Mouse (Mus musculus): ENCODE results near the gene Lrrc71.
A peak's percentile ranks its signal among the peaks of the same experiment; 100 is the strongest.

Gene Lrrc71

DNA sequence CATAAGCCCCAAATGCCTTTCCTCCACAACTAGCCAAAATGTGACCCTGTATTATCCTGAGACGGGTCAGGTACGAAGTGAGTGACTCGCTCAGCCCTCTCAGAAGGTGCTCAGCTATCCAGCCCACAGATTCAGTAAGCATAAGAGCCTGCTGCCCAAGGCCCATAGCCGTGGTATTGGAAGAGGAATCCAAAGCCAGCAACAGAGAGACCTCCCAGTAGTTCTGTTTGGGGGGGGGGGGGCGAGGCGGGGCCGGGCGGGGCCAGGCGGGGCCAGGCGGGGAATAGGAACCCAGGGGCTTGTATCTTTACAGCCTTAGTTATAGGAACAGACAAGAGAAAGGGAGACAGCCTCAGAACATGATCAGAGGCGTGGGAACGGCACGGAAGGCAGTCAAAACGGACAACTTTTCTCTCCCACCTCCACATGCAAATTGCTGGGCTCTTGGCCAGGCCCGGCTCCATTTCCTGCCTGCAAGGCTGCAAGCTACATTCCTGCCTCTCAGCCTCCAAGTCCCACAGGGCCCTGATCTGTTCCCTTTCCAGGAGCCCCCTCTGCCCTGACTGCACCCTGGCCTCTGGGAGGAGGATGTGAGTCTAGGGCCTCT, 15.4 kb upstream of the Lrrc71 start:
- no peak for DNase-seq (ENCODE audit: low read depth, low spot score)

DNA sequence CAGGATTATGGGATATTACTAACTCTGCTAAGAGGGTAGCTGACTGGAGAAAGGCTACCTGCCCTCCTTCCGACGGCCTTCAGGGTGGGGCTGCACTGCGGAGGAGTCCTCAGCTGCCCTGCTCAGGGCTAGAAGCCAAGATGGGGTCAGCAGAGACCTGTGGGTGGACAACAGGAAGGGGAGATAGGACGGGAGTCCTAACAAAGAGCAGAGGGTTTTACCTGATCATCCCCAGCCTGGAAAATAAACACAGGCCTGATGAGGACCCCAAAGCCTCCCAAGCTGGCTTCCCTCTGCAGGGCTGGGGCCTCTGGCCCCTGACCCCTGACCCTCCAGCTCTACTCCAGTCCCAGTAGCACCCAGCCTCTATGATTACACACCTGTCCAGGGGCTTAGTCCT, 14.8 kb upstream of the Lrrc71 start:
- no peak for DNase-seq (ENCODE audit: low read depth, low spot score)

DNA sequence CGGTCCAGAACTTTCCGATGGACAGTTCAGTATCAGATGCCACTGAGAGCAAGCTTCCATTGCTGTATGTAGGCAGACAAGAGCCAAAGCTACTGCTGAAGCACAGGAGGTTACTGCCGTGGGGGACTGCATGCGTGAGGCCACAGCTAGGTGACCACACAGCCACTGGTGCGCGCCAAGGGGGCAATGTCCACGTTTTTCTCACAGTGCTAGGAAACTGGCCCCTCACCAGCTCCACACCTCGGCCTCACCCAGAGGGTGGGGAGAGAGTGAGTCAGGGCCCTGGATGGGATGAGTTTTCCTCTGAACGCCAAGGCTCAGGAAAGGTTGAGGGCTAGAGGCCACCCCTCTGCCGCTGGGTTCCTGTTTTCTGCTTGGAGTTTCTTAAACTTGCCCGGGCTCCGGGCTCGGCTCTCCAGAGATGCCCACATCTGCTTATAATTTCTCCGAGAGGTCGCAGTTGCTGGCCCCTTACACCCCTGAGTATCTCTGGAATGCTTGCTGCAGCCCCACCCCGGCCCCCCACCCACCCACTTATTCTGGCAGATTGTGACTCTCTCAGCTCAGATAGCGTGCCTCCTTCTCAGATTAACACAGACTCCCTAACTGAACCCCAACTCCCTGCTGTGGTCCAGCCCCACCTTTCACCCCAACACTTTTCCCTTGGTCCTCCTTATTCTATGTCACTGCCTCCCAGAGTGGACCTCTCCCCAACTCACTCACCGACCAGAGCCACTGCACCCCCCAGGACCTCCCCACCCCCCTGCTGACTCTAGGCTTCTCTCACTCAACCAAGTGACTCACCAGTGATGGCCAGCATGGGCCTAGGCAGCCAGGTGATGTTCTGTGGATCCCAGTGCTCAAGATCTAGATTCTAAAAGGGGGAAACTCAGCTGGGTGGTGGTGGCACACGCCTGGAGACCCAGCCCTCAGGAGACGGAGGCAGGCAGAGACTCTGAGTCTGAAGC, 13.3 kb upstream of the Lrrc71 start:
- DNase-seq (ENCODE audit: low read depth, low spot score): no peak

DNA sequence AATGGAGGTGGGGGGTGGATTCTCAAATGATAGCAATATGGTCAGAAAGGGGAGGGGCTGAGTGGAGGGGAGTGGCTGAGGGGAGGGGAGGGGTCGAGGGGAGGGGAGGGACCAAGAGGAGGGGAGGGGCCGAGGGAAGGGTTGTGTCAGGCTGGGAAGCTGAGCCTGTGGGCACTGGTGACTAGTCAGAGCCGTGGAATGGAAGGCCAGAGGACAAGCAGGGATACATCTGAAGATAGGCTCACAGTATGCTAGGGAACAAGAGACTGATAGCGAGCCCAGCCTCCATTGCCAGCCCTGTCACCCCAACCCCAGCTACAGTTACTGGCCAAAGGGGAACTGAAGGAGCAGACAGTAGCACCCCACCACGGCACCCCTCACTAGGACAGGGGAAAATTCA, 10.2 kb upstream of the Lrrc71 start:
- DNase-seq (ENCODE audit: low read depth, low spot score): no peak

DNA sequence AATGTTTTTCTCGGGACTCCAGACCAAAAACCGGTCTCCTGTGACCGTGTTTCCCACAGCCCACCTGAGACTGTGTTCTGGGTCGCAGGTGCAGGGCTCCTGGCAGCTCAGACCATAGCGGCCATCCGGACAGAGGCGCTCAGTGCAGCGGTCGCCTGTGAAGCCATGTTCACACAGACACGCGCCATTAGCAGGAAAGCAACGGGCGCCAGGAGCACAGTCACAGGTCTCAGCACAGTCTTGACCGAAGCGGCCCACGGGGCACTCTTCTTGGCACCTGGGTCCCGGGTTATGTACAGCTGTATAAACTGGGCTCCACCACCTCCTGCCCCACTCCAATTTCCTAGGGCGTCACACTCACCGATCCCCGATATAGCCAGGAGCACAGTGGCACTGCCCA, 8.1 kb upstream of the Lrrc71 start:
- no peak for DNase-seq (ENCODE audit: low read depth, low spot score)

DNA sequence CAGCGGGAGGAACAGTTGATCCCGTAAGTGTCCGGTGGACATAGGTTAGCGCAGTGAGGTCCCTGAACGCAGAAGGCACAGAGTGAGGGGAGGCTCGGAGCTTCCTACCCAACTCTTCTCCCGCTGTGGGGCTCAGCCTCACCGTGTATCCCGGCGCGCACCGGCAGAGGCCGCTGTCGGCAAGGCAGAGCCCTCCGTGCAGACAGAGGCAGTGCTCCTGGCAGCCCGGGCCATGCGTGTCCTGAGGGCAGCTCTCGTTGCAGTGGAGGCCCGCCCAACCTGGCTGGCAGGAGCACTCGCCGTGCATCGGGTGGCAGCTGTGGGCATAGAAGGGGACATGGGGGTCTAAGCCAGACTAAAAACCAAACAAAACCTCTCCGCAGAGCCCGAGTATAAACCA, 7.5 kb upstream of the Lrrc71 start:
- peak; percentile 87 for DNase-seq (ENCODE audit: low read depth, low spot score)

DNA sequence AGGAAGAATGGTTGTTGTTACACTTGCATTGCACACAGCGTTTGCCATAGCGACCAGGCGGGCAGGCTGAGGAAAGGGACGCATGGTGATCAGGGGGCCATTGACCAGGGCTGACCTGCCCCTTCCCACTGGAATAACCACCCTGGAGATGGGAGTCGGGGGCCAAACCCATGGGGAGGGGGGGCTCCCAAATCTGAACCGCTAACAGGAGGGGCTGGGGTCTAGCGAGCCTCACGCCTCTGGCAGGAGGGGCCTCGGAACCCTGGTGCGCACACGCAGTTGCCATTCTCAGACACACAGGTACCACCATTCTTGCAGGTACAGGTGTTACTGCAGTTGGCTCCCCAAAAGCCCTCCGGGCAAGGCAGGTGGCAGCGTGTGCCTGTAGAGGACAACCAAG, 5.4 kb upstream of the Lrrc71 start:
- no peak for DNase-seq (ENCODE audit: low read depth, low spot score)

DNA sequence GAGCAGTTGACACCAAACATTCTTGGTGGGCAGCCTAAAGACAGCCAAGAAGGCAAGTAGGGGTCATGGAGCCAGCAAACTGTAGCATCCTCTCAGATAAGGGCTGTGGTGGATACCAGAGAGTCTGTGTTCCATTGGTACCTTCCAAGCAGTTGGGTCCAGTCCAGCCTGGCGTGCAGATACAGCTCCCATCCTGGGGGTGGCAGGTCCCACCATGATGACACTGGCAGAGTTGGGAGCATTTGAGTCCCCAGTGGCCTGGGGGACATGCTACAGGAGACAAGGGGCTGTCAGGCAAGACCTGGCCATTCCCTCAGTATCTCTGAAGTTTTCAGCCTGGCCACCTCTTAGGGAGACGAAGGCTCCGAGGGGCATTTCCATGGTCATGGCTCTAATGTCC, 4.1 kb upstream of the Lrrc71 start:
- DNase-seq (ENCODE audit: low read depth, low spot score): no peak

DNA sequence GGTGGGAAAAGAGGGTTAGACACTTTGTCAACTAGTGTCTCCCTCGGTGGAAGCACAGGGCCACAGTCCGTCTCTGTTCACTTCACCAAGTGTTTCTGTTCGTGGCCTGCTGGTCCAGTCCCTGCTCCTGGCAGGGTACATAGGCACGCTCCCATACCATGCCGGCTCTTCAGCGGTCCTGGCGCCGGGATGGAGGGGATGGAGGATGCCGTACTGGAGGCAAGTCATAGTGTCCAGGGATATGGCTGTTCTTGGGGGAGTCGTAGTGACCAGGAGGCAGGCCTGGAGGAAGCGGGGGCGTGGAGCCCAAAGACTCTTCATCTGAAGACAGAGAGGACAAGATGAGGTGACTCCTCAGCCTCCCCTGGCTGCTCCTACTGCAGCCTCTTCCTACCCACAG, 1.6 kb upstream of the Lrrc71 start:
- no peak for DNase-seq (ENCODE audit: low read depth, low spot score)

DNA sequence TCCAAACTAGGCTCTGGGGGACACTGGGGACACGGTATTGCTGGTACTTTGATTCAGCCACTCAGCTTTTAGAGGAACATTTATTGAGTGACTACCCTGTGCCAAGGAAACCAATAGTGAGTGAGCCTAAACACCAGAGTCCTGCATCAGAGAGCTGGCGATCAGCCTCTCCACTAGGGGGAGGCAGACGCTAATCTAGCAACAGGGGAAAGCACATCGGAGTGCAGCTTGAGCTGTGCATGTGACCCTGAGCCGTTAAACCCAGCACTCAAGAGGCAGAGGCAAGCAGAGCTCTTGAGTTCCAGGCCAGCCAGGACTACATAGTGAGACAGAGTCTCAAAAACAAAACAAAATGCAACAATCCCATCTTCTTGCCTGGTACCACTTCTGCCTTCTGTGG, 611 bp upstream of the Lrrc71 start:
- DNase-seq (ENCODE audit: low read depth, low spot score): peak; percentile 89

DNA sequence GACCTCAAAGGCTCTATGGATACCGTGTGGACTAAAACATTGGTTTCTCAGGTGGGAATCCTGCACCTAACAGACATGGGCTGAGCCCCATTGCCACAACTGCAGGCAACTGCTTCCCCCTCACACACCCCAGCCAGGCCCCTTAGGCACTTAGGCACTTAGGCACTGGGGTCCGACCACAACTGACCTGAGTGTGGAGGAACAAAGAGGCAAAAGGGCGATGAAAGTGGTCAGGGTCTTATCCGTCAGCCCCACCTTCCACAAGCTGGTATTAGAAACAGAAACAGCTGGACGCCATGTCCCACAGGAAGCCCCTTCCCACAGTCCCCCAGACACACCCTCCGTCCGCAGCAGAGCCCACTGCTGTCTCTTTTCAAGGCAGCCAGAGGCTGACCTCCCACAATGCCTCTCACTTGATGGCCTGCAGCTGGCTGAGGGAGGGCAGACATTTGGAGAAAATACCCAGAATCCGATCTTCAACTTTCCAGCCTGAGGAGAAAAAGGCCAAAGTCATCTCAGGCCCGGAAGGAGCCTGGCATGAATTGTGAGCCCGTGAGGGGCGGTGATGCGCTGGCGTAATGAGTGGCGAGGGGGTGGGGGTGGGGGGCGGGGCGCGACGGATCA, 3.3 kb downstream of the Lrrc71 start:
- no peak for DNase-seq (ENCODE audit: low read depth, low spot score)

DNA sequence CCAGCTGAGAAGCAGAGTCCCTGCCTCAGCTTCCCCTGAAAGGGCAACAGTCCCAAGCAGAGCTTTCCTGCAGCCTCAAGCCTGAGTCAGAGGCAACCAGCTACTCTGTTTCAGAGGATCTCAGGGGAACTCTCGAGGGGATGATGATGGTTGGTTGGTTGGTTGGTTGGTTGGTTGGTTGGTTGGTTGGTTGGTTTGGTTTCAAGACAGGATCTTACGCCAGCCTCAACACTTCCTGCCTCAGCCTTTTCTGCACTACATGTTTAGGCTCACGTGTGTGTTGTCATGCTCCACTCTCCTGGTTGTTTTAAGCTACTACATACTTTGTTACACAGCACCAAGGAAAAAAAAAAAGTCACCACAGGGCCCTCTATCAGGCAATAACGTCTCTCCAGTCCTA, 4.5 kb downstream of the Lrrc71 start:
- no peak for DNase-seq (ENCODE audit: low read depth, low spot score)

DNA sequence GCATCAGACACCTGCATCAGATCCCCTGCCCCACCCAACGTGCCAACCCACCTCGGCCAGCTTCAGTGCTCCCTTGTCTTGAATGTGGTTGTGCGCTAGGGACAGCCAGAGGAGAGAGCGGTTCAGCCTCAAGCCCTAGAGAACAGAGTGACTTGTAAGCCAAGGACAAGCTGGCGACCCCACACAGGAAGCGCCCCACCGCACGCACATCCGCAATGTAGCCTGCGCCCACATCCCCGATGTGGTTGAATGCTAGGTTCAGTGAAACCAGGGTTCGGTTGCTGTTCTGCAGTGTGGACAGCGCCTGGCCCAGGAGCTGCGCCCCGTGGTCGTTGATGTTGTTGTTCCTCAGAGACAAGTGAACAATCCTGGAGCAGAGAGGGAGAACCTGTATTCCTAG, 5.7 kb downstream of the Lrrc71 start:
- DNase-seq (ENCODE audit: low read depth, low spot score): no peak

DNA sequence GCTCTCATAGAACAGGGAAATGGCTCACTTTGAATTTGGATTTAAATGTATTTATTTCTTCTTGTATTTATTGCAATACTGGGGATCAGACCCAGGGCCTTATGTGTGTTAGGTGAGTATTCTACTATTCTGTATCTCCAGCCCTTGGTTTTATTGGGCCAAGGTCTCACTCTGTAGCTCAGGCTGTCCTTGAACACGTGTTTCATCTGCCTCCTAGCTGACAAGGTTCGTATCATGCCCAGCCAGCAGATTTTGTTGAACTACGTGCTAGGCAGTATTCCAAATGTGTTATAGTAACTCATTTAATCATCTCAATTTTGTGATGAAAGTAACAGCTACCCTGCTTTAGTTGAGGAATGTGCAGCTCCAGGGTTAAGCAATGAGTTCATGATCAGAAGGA, 6.4 kb downstream of the Lrrc71 start:
- DNase-seq (ENCODE audit: low read depth, low spot score): no peak

DNA sequence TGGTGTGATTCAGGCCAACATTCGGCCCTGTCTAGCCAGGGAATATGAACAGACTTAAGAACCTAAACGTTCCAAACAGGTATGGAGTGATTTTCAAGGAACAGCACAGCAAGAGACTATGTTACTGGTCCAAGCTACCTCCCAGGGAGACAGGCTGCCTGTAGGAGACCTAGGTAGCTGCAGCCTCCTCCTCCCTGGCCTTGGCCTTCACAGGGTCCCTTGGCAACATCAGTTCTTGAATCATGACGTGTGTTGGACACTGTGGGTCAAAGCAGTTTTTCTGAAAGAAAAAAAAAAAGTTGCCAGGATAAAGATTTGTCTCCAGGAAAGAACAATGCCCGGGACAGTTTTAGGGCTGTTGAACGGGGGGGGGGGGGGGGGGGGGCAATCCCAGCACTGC, 9.5 kb downstream of the Lrrc71 start:
- DNase-seq (ENCODE audit: low read depth, low spot score): no peak

DNA sequence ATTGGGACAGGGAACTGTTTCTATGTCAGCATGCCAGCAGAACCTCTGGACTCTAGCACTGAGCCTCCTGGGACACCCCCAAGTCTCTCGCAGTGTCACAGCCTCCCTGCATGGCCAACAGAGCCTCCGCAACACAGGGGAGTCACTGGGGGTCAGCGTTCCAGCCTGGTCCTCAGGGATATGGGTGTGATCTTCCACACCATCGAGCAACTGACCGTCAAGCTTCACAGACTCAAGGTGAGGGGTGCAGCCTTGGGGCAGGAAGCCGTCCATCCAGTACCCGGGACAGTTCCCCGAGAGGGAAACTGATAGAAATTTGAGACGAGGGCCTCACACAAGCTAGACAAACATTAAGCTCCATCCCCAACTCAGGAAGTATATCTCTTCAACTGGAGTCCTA, 13.1 kb downstream of the Lrrc71 start:
- DNase-seq (ENCODE audit: low read depth, low spot score): no peak

DNA sequence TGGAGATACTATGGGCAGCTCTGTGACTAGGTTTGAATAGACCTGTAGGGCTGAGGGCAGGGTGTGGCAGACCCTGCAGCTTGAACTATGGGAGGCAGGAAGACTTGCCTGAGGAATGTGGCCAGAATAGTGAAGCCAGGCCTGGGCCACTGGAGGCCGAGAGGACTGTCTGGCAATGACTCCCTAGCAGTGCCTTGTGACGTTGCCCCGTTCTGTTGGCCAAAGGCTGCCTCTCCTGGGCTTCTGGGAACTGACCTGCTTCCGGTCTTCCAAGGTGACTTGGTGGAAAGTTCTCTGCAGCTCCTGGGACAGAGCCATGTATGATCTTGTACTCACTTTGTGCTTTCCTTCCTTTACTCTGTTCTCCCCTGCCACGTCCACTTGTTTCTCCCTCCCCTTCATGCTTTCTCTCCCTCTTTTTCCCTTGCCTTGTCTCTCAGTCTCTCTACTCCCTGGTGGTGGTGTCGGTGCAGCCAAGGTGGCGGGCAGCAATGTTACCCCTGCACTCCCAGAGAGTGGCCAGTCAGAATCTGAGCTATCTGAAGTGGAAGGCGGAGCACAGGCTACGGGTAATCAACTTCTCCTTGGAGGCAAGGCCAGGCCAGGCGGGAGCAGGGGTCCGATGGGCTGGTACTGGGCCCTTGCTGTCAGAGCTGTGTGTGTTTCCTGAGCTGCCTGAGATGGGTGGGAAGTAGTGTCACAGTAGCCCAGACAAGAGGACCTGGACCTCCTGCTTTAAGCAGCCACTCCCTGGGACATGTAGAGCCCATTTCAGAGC, 14.3 kb downstream of the Lrrc71 start:
- no peak for DNase-seq (ENCODE audit: low read depth, low spot score)

DNA sequence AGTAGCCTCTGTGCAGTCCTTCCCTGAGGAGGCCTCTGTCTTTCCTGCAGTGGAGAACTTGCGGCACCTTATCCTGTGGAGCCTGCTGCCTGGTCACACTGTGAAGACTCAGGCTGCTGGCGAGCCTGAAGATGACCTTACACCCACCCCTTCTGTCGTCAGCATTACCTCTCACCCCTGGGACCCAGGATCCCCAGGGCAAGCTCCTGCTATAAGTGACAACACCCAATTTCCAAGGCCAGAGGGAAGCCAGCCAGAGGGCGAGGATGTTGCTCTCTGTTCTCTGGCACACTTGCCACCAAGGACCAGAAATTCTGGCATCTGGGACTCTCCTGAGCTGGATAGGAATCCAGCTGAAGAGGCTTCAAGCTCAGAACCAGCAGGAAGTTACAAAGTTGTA, 15.3 kb downstream of the Lrrc71 start:
- no peak for DNase-seq (ENCODE audit: low read depth, low spot score)

DNA sequence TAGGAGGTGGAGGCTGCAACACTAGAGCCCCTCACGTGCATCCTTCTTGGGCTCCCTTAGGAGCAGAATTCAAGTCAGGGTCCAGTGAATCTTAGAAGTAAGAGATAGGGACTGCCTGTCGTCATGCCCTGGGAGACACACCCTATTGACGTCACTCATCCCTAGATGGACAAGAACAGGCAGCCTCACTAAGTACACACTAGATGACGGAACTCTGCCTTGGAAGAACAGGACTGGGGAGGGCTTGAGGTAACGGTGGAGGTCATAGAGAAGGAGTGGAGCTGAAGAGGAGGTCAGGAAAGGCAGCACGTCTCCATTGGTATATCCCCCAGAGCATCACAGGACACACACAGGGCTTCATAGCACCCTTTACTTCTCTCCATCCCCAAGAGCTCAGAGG, 19.7 kb downstream of the Lrrc71 start:
- DNase-seq (ENCODE audit: low read depth, low spot score): no peak

DNA sequence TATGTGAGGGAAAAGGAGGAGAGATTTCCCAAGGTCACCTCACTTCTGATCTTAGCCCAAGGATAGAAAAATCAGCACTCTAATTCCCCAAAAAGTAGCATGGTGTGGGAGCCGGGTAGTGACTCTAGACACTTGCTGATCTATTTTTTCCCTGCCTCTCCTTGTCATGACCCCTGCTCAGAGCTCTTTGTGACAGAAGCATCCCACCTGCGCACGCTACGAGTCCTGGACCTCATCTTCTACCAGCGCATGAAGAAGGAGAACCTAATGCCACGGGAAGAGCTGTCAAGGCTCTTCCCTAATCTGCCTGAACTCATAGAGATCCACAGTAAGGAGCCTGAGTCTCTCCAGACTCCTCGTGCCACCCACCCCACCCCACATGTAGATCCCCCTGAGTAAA, 22.2 kb downstream of the Lrrc71 start:
- DNase-seq (ENCODE audit: low read depth, low spot score): no peak

DNA sequence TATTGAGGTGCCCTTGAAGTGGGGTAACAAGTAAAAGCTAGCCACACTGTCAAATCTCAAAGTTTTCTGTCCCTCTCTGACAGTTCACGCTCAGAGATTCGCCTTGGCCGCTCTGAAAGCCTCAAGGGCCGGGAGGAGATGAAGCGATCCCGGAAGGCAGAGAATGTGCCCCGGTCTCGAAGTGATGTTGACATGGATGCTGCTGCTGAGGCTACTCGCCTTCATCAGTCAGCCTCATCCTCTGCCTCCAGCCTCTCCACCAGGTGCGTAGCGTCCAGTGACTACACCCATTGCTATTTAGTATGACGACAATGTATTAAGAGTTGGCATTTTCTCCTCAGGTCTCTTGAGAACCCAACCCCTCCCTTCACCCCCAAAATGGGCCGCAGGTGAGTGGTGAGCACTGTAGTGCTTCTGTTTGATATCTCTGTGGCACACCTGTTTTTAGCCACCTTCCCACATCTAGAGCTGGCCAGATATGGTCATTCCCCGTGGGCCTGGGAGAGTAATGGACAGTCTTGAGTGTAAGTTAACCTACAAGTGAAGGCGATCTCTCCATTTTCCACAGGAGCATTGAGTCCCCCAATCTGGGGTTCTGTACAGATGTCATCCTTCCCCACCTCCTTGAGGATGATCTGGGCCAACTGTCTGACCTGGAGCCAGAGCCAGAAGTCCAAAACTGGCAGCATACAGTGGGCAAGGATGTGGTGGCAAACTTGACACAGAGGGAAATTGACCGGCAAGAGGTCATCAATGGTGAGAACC, 22.8 kb downstream of the Lrrc71 start:
- no peak for DNase-seq (ENCODE audit: low read depth, low spot score)
